Mouse (Mus musculus) embryonic facial prominence, embryonic 13.5 days (tissue): ENCODE results near the gene Tmem258. TPM values are rescaled to one million over a fixed set of nuclear protein-coding genes. Genes with fewer than 3 reads are reported as not detected.

ENCODE experiments used
- ATAC-seq: fragments of 200-750 bp; cut with Nextera tagmentation; 2 replicates; pipeline ENCODE4 v1.8.0; 2017; ENCODE audit warnings: low read depth; ENCODE audit not compliant: insufficient number of reproducible peaks, insufficient read depth, low FRiP score, low TSS enrichment
- H3K27ac ChIP-seq: fragments of 300-500 bp; sonication (generic); 2 replicates; pipeline ENCODE4 v1.5.1; 2015; ENCODE audit warnings: moderate library complexity, mild to moderate bottlenecking, inconsistent platforms
- H3K27me3 ChIP-seq: fragments of 300-500 bp; sonication (generic); 2 replicates; pipeline ENCODE4 v1.6.1; 2015; ENCODE audit warnings: mild to moderate bottlenecking, inconsistent platforms
- H3K36me3 ChIP-seq: fragments of 300-500 bp; sonication (generic); 2 replicates; pipeline ENCODE4 v1.6.1; 2015; ENCODE audit warnings: mild to moderate bottlenecking, inconsistent platforms
- H3K4me1 ChIP-seq: fragments of 300-500 bp; sonication (generic); 2 replicates; pipeline ENCODE4 v1.6.1; 2015; ENCODE audit warnings: inconsistent platforms
- H3K4me2 ChIP-seq: fragments of 300-500 bp; sonication (generic); 2 replicates; pipeline ENCODE4 v1.6.1; 2015; ENCODE audit warnings: moderate library complexity, mild to moderate bottlenecking, inconsistent platforms
- H3K4me3 ChIP-seq: fragments of 300-500 bp; sonication (generic); 2 replicates; pipeline ENCODE4 v1.5.1; 2015; ENCODE audit warnings: mild to moderate bottlenecking, inconsistent platforms
- H3K9ac ChIP-seq: fragments of 300-500 bp; sonication (generic); 2 replicates; pipeline ENCODE4 v1.6.1; 2015; ENCODE audit warnings: mild to moderate bottlenecking, inconsistent platforms
- H3K9me3 ChIP-seq: fragments of 300-500 bp; sonication (generic); 2 replicates; pipeline ENCODE4 v1.6.1; 2016; ENCODE audit warnings: inconsistent platforms
- WGBS: fragments of 180-500 bp; shearing (Covaris S2); methylation state at CpG from one replicate; pipeline ENCODE4 v1.1.7; 2015; ENCODE audit warnings: mixed read lengths; 5-methylcytosine and 5-hydroxymethylcytosine counted together
- microRNA-seq: library from miRNA; unstranded; fragments of <30 nt; microRNA quantifications from one replicate; pipeline ENCODE4, GENCODE M21; 2016
- polyA plus RNA-seq: library from polyadenylated mRNA; unstranded; fragments of >200 nt; fragmentation: Nextera tagmentation; extraction: Ambion mirVana; gene quantifications from 2 replicates; pipeline ENCODE4 v1.2.1, GENCODE M21; 2015

Gene Tmem258
- polyA plus RNA-seq, 1 experiment from 2014 or later, result 485 TPM

DNA sequence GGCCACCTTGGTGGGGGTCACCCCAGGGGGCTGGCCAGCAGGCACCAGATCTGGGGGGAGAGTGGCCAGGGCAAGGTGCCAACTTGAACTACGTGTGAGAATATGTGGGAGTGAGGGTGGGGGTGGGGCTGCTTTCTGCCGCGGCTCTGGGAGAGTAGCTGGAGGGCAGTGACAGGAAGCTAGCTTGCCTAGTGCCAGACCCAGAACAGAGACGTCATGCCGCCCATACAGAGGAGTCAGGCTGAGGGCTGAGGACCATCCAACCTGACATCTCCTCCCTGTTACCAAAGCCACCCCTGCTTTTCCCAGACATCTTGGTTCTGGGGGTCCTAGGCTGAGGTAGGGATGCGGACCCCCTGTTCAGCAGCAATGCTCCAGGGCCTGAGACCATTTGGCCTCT lies 43.4 kb downstream of the Tmem258 start:
- ATAC-seq, result no peak

DNA sequence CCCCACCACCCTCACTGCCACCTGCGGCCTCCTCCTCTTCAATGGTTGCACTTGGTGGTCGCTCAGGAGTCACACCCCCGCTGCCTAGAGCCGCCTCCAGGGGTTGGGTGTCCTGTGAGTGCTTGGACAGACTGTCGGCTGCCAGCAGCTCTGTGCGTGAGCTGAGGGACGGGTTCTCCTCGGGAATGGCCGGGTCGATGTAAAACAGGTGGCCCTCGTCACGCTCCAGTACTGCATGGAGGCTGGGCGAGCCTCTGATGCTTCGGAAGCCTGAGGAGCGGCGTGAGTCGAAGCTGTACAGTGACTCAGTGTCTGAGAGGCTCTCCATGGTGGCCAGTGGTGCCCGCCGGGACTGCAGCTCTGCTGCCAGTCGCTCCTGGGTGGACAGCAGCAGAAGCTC lies 44.3 kb downstream of the Tmem258 start:
- H3K27me3 ChIP-seq, result no peaks in the 10 kb centered on the region
- no peak overlapping the region for H3K4me3 ChIP-seq
- no peaks in the 10 kb centered on the region for H3K36me3 ChIP-seq
- H3K27ac ChIP-seq, result no peak overlapping the region
- H3K9me3 ChIP-seq, result no peaks in the 10 kb centered on the region
- H3K4me1 ChIP-seq, result peaks cover 21% of the 10 kb centered on the region
- 33% methylated on average over 20 of the region's 20 CpGs for WGBS
- H3K4me2 ChIP-seq, result no peak overlapping the region
- ATAC-seq, result no peak
- no peak overlapping the region for H3K9ac ChIP-seq

More for the DNA sequence above, 43.4 kb downstream of the Tmem258 start:
- H3K4me2 ChIP-seq, result no peak overlapping the region
- H3K27ac ChIP-seq, result no peak overlapping the region; the same call in 1 of the 2 replicates
- WGBS, result 28% methylated on average over 6 of the region's 6 CpGs
- H3K4me1 ChIP-seq, result peaks cover 25% of the 10 kb centered on the region
- H3K9ac ChIP-seq, result peak overlapping the region; percentile 36; the same call in 1 of the 2 replicates
- H3K4me3 ChIP-seq, result no peak overlapping the region
- no peaks in the 10 kb centered on the region for H3K27me3 ChIP-seq
- H3K9me3 ChIP-seq, result no peaks in the 10 kb centered on the region
- H3K36me3 ChIP-seq, result no peaks in the 10 kb centered on the region

Small RNA genes within 50 kb of the gene (microRNA-seq; reads per million reads assigned to microRNA genes)
- 0.74 reads per million for gene Mir6993

Other genes starting within 250 kb of the Tmem258 start
- gene Fth1, start 223.4 kb upstream of the Tmem258 start, polyA plus RNA-seq, result 1,553 and 1,793 TPM in 2 replicates
- 0.73 and 0.98 TPM in 2 replicates for gene Best1, start 202.4 kb upstream of the Tmem258 start, polyA plus RNA-seq
- 42.0 and 43.3 TPM in 2 replicates for gene Rab3il1, start 202.3 kb upstream of the Tmem258 start, polyA plus RNA-seq
- gene Fads3, start 162.4 kb upstream of the Tmem258 start, polyA plus RNA-seq, result 8.6 and 10.0 TPM in 2 replicates
- 70.0 and 79.8 TPM in 2 replicates for gene Fads2, start 102.3 kb upstream of the Tmem258 start, polyA plus RNA-seq
- 93.6 and 104 TPM in 2 replicates for gene Fads1, start 21.1 kb upstream of the Tmem258 start, polyA plus RNA-seq
- 69.3 and 88.1 TPM in 2 replicates for gene Fen1, start 155 bp downstream of the Tmem258 start, polyA plus RNA-seq
- gene Myrf, start 36.7 kb downstream of the Tmem258 start, polyA plus RNA-seq, result 0.91 and 1.4 TPM in 2 replicates
- gene Dagla, start 100.9 kb downstream of the Tmem258 start, polyA plus RNA-seq, result 2.2 and 2.4 TPM in 2 replicates
- gene Syt7, start 185.1 kb downstream of the Tmem258 start, polyA plus RNA-seq, result 0.46 and 0.76 TPM in 2 replicates